Mouse (Mus musculus) B cell, adult 62 days (primary cell): ENCODE measurements around the gene Crisp4. TPM values are rescaled to one million over a fixed set of nuclear protein-coding genes. Genes with fewer than 3 reads are reported as not detected.

Source experiments
- total RNA-seq: library from RNA; stranded (reverse); gene quantifications from 4 replicates; pipeline ENCODE4 v1.2.4, GENCODE M21; 2023

The Crisp4 gene
- not detected in 4 replicates for total RNA-seq

GRCm38 (mm10) chr1:18145802-18146201 is at the start of gene Crisp4:
Gene Crisp4 (minus strand): TSS chr1:18145902.

Other genes starting within 250 kb of the Crisp4 start
- gene Defb18, start 91.5 kb upstream of the Crisp4 start, total RNA-seq, result not detected in 4 replicates
- not detected in 4 replicates for gene Defb41, start 119.2 kb upstream of the Crisp4 start, total RNA-seq